Mouse (Mus musculus): Measurements from ENCODE around the gene Cyp1a1.
"Not testable (repeated sequence)": the region's sequence is repeated elsewhere in the genome, so short reads cannot be mapped to it uniquely, and the experiment has no call there.

Cyp1a1 gene

DNA sequence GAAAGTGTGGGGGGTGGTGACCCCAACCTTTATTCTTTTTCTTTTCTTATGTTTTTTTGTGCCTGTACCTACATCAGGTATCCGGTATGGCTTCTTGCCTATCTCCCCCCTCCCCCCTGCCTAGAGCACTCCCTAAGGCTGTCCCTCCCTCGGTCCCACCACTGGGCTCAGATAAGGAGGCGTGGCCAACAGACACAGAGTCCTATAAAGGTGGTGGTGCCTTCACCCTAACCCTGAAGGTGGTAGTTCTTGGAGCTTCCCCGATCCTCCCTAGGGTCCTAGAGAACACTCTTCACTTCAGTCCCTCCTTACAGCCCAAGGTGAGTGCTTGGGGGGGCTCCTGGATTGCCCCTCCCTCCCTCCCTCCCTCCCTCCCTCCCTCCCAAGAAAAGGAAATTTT, 9.7 kb downstream of the Cyp1a1 start:
- in situ Hi-C loops (cut with MboI, MseI) = no loop called here

DNA sequence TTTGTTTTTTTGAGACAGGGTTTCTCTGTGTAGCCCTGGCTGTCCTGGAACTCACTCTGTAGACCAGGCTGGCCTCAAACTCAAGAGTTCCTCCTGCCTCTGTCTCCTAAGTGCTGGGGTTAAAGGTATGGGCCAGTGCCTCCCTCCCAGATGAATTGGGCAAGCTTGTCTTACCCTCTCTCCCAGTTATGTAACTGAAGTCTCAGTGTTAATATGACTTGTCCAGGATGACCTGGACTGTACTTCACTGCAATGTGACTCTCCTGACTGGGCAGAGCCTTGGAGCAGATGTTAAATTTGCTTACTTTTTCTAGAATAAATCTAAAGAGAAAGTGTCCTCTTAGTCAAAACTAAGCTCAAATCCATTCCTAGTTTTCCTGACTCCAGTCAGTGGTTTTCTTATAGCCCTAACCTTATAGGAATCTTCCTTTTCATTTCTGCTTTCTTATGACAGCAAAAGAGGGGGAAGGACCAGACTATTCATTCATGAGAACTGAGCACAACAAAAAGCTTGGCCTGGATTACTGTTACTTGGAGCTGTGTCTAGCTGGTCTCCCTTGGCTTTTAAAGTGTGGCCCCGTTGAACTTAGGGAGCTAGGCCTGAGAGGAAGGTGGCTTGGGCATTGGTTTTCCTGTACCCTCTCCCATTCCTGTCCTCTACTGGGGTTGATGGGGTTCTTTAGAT, 10.9 kb downstream of the Cyp1a1 start:
- in situ Hi-C loops (cut with MboI, MseI) = no loop called here

DNA sequence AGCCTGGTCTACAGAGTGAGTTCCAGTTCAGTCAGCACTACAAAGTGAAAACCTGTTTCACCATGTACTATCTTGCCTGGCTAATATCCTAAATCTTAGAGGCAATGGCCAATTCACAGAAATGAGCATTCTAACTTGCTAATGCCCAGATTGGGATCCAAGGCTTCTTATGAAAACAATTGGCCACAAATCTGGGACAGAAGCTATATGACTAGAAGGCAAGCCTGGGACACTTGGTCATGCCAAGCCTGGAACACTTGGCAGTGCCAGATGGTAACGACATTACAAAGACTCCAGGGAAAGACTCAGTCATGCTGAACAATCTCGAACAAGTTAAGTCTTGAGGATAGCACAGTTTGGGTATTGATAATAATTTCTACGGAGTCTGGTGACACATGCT, 18.8 kb downstream of the Cyp1a1 start:
- in situ Hi-C loops (cut with MboI, MseI) = no loop called here

DNA sequence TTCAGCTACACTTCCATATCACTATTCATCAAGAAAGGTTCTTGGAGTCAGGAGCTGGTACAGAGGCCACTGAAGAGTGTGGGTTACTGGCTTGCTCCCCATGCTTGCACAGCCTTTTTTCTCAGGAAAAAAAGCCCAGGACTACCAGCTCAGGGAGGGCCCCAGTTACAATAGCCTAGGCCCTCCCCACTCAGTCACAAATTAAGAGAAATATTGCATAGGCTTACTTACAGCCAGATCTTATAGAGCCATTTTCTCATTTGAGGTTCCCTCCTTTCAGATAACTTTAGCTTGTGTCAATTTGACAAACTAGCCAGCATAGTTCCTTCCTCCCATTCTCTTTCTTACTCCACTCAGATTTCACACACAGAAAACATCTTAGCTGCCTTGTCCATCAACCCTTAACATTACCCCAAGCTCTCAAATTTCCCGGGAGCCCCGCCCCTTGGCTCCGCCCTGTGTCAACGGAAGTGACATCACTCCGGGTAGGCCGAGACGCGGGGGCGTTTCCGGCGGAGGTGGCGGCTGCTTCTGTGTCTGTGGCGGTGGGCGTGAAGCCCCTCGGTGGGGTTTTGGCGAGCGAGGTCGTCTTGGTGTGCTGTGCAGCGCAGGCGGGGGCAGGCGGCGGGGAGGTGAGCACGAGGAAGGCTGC, 20.5 kb downstream of the Cyp1a1 start, which contains the start of gene Edc3:
TSS of gene Edc3 (plus strand) at position 473 of the 652 bp plus-strand sequence.
- in situ Hi-C loops (cut with MboI, MseI) = no loop called here

DNA sequence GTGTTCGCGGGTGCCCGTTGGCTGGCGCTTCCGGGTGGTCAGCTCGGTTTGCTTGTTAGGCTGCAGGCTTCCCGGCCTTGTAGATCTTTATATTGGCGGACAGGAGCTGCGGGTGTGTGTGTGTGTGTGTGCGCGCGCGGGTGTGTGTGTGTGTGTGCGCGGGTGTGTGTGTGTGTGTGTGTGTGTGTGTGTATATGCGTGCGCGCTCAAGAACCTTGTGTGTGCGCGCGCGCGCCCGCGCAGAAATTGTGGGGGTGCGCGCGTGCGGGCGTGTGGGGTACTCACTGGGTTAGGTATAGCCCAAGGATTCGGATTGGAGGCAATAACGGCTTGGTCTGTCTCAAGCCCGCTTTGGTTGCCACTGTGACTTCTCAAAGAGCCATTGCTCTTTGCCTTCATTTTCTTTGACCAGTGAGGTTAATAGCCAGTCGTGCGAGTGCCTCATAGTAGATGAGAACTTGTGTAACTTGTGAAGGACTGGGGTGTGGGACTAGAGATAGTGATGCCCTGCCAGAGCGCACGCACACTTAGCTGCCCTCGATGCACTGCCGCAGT, 21.1 kb downstream of the Cyp1a1 start:
- in situ Hi-C loops (cut with MboI, MseI) = no loop called here

DNA sequence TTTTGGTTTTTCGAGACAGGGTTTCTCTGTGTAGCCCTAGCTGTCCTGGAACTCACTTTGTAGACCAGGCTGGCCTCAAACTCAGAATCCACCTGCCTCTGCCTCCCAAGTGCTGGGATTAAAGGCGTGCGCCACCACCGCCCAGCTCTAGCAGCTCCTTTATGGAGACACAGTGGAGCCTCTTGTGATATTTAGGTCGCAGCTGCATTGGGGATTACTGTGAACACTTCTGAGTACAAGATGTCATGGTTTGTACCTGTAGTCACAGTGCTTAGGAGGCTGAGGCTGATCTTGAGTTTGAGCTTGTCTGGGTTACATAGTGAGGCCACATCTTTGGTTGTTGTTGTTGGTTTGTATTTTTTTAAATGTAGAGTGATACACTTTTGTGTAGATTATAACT, 22.5 kb downstream of the Cyp1a1 start:
- in situ Hi-C loops (cut with MboI, MseI) = not testable (repeated sequence)

DNA sequence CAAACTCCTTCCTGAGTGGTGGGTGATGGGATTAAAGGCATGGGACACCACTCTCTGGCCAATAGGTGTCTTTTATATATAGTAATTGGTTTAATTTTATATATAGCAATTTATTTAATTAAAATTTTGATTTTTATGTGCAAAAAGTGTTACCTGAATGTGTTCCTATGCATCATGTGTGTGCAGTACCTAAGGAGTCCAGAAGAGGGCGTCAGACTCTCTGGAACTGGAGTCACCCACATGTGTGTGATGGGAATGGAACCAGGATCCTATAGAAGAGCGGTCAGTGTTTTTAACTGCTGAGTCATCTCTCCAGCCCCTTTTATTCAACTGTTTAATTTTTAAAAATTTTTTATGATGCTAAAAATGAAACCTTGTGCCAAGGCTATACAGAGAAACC, 24.5 kb downstream of the Cyp1a1 start:
- in situ Hi-C loops (cut with MboI, MseI) = no loop called here

DNA sequence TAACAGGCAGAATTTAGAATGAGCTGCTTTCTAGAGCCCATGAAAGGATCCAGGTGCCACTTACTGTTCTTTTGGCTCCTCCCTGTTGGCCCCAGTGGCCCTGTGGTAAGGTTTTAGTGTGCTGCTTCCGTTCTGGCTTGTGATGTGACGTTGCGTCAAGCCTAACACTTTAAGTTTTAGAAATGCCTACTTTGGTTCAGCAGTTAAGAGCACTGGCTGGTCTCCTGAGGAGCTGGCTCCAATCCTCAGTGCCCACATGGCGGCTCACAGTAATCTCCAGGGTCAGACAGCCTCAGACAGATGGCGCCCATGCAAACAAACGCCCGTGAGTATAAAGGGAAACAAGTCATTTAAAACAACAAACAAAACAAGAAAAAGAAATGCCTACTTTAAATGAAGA, 30.7 kb downstream of the Cyp1a1 start:
- in situ Hi-C loops (cut with MboI, MseI) = no loop called here

DNA sequence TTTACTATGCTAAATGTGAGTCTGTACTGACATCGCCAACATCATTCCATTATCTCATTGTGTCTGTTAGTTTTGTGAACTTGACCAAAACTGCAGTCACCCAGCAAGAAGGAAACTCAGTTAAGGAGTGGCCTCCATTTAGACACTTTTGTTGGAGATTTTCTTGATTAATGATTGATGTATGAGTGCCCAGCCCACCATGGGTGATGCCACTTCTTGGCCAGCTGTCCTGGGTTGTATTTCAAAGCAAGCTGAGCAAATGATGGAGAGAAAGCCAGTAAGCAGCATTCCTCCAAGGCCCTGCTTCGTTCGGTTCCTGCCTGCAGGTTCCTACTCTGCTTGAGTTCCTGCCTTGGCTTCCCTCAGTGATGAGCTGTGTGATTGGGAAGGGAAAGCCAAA, 33.0 kb downstream of the Cyp1a1 start:
- in situ Hi-C loops (cut with MboI, MseI) = no loop called here

DNA sequence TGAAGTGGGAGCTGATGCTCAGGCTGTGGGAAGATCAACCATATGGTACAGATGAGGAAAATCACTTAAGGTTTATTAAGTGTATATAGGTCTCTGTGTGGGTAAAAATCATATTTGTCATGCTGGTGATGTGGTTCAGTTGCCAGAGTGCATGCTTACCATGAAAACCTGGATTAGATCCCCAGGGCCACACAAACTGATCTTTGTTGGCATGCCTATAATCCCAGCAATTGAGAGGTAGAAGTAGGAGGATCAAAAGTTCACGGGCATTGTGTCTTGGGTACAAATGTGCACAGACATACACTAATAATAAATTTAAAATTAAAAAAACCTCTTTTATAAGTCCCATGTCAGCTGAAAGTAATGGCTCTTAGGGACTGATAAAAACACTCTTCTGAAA, 34.6 kb downstream of the Cyp1a1 start:
- in situ Hi-C loops (cut with MboI, MseI) = no loop called here

DNA sequence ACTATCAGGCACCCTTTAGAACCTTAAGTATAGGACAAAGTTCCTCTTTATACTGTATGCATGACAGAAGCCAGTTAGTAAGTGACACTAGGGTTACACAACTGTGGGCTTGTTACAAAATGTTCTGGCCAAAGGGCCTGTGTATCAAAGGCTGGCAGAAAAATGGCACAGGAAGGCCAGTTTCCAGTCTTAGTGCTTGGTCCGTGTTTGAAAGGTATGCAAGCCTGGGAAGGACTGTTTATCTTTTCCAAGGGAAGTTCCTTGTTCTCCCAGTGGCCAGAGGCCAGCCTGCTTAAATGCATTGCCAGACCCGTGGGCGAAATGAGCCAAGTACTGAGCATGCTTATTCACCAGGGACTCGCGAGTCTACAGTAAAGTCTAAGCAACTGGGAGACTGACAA, 35.6 kb downstream of the Cyp1a1 start:
- in situ Hi-C loops (cut with MboI, MseI) = no loop called here

DNA sequence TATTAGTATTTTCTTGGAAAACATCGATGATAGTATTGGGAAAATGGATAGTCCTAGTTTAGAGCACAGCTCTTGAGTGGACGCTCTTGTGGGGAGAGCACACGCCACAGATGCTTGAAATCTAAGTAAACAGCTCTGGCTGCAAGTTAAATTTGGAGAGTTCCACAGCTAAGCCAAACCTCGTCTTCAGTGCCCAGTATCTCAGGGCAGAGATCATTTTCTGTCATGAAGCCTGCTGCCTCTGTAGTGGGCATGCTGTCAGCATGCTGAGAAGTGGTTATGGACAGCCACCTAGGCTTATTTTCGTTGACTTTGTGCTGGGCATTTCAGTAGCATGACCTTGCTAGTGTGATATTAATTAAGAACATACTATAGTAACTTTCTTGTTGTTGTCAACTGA, 36.1 kb downstream of the Cyp1a1 start:
- in situ Hi-C loops (cut with MboI, MseI) = no loop called here

DNA sequence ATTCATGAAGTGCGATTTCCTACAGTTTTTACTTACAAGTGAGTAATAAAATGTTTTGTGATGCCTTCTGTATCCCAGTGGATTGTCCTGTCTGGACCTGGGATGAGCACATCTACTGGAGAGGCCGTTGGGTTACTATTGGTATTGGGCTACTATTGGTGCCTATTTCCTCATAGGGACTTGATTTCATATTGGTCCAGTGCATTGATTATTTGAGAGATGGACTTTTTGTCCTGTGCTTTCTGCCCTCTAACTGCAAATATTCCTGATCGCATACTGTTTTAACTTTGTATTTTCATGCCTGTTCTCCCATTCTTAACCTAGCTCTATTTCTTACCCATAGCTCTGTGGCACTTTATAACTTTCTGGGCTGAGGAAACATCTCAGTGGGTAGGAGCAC, 37.0 kb downstream of the Cyp1a1 start:
- in situ Hi-C loops (cut with MboI, MseI) = no loop called here

DNA sequence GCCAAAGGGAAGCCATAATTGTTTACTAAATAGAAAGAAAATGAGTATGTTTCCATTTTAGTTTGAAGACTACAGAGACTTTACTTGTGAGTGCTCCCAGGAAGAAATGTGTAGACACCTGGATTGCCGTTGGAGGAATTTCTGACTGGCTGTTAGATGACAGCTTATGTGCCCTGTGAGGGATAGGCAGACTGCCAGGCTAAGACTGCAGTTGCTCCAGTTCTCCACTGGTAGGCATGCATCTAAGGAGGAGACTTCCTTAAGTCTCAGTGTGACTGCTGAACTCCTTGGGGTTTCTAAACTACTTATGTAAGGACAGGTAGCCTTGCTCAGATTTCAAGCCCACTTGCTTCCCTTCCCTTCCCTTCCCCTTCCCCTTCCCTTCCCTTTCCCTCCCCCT, 40.6 kb downstream of the Cyp1a1 start:
- in situ Hi-C loops (cut with MboI, MseI) = no loop called here

DNA sequence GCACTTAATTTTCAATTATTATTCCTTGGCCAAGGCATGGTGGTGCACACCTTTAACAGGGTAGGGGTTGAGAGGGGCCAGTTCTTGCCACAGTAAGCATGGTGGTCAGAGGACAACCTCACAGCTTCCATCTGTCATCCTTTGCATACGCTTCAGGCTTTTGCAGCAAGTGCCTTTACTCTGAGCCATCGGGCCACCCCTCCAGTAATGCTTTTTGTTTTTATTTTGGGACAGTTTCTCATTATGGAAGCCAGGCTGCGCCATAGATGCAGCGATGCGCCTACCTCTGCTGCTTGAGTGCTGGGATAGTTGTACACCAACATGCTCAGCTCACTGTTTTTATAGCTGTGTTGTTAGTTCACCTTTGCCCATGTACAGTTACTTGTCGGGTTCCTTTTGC, 45.9 kb downstream of the Cyp1a1 start:
- in situ Hi-C loops (cut with MboI, MseI) = loop anchor here (5.0 kb wide), 1 partner anchor 51 kb away; the partner anchor contains the start of gene Cyp1a2

DNA sequence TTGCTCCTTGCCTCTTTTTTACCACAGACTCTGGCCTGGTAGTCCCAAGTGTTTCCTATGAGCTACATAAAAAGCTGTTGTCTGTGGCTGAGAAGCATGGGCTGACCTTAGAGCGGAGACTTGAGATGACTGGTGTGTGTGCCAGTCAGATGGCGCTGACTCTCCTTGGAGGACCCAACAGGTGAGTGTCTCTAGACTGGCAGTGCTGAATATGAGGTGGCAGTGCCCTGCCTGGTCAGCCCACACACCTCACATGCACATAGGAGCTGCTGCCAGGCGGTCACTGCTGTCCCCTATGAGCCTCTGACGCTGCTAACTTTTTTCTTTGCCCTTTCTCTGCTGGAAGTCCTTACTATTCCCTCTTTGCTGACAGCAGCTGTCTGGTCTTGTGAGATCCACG, 52.1 kb downstream of the Cyp1a1 start:
- in situ Hi-C loops (cut with MboI, MseI) = no loop called here

DNA sequence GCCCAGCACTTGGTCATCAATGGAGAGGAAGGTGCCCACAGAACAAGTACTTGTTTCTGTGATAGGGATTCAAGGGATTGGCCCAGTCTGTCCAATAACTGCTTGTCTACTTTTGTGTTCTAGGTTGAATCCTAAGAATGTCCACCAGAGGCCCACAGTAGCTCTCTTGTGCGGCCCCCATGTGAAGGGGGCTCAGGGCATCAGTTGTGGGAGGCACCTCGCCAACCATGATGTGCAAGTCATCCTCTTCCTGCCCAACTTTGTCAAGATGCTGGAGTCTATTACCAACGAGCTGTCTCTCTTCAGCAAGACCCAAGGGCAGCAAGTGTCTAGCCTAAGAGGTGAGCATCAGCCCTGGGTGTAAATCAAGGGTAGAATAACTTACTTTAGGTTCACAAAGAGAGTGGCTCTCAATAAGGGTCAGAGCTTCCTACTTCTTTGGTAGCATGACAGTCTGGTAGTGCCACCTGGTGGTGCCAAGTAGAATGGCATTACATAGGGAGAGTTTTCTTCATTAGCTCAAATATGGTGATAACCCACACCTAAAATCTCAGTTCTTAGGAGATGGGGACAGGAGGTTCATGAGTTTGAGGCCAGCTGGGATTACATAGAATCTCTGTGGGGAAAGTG, 56.8 kb downstream of the Cyp1a1 start:
- in situ Hi-C loops (cut with MboI, MseI) = no loop called here

DNA sequence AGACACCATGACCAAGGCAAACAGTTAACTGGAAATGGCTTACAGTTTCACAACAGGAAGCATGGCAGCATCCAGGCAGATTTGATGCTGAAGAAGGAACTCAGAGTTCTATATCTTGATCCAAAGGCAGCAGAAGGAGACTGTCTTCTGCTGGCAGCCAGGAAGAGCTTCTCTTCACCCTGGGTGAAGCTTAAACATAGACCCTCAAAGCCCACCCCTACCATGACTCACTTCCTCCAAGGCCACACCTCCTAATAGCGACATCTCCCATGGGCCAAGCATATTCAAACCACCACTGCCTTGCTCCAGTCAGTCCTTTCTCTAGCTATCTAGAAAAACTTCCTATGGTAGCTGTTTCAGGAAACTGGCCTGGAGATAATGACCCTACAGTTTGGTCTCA, 59.3 kb downstream of the Cyp1a1 start:
- in situ Hi-C loops (cut with MboI, MseI) = no loop called here

DNA sequence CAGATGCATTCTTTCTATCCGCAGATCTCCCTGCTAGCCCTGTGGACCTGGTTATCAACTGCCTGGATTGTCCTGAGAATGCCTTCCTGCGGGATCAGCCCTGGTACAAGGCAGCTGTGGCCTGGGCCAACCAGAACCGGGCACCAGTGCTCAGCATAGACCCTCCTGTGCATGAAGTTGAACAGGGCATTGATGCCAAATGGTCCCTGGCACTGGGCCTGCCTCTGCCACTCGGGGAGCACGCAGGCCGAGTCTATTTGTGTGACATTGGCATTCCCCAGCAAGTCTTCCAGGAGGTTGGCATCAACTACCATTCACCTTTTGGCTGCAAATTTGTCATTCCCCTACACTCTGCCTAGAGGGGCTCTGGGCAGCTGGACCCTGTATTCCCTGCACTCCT, 60.4 kb downstream of the Cyp1a1 start:
- in situ Hi-C loops (cut with MboI, MseI) = no loop called here

DNA sequence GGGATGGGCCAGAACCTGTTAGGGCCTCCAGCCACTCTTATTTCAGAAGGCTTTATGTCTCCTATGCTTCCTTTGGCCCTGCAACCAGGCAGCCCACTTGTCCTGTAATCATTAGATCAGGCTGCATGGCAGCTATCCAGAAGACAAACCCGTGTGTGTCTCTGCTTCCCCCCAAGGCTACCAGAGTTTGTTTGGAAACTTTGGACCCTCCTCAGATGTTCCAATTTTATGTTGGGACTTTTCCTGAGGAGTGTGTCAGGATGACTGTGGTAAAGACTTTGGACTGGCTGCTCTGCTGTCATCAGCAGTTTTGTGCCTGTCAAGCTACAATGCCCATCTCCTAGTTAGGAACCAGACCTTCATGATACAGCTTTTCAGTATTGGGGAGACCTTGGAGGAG, 61.1 kb downstream of the Cyp1a1 start:
- in situ Hi-C loops (cut with MboI, MseI) = no loop called here

DNA sequence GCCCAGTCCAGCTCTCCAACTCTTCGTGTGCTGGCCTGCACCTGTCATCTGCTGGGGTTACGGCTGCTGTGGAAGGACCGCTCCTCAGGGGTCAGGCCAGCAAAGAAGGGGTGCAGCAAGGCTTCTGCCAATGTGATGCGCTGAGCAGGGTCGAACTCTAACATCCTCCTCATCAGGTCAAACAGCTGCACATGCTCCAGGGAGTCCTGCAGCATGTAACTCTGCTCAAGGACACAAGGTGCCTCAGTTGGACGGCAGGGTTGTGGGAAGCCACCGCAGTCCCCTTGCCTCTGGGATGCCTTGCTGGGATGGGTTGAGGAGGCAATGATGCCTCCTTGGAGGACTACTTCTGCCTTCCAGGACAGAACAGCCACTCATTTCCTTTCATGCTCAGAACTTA, 63.2 kb downstream of the Cyp1a1 start:
- in situ Hi-C loops (cut with MboI, MseI) = loop anchor here (5.0 kb wide), 1 partner anchor 94 kb away; no protein-coding TSS in a partner anchor

Measured in T-helper 2 cell (primary cell).